Mouse (Mus musculus): ENCODE results near the gene Pum1.
"Not testable (repeated sequence)": the region's sequence is repeated elsewhere in the genome, so short reads cannot be mapped to it uniquely, and the experiment has no call there.

The Pum1 gene

DNA sequence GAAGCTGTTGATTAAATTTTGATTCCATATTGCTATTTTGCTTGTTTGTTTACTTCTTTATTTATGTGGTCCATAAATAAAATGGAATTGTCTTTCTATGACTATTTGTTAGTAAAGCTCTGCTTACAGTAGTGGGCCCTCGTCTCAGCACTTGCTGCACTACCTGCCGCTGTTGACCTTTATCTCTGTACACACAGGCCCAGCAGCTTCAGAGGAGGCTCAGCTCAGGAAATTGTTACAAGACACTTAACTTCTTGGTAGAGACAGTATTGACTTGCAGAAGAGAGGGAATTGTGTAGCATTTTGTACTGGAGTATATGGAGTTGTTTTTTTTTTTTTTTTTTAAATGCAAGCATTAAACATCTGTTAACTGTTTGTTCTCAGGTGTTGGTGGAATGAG, 5.4 kb downstream of the Pum1 start:
- no peak for DNase-seq (ENCODE audit: low spot score in 2 of 2)

GRCm38 (mm10) chr4:130668991-130669390, 5.9 kb downstream of the Pum1 start:
- no peak for DNase-seq (ENCODE audit: low spot score in 2 of 2)

- DNase-seq (ENCODE audit: low spot score in 2 of 2) = not testable (repeated sequence)
Observed at GRCm38 (mm10) chr4:130670023-130670422, 6.9 kb downstream of the Pum1 start.

DNA sequence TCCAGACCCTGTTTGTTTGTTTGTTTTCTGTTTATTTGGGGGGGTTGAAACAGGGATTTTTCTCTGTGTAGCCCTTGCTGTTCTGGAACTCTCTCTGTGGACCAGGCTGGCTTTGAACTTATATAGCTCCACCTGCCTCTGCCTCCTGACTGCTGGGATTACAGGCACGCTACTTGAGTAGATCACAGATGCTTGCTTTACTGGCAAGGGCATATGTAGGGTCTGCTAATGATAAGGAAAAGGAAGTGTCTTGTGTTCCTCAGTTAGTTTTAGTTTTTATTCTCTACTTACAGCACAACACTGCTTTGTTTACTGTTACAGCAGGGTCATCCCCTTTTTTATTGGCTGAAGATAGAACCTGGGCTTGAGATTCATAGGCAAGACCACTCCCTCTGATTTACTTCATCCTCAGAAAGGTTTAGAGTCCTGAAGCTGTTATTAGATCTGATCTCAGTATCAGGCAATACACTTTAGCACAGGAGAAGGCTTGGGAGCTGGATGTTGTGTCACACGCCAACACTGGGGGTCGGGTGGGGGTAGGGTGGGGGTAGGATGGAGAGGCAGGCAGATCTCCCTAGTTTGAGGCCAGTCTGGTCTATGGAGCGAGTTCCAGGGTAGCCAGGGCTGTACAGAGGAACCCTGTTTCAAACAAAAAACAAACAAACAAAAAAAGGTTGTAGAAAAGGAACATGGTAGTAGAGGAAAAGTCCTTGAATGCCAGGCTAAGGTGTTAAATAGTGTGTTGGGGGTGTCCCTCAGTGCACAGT, 8.1 kb downstream of the Pum1 start:
- DNase-seq (ENCODE audit: low spot score in 2 of 2) = no peak

DNA sequence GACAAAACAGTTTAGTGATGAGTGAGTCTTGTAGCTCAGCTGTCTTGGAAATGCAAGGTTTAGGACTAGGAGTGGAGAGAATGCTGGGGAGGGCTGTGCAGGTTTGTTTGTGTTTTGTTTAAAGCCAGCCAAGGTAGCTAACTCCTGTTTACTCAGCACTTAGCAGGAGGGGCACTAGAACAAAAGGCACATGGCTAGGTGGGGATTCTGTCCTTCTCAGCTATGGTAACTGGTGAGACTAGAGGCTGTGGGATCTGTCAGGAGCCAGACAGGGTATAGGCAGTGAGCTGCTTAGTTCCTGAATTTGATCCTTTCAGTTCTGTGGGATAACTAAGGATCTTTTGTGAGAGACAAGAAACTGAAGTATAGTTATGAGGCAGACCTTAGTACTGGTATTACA, 9.0 kb downstream of the Pum1 start:
- DNase-seq (ENCODE audit: low spot score in 2 of 2) = no peak

GRCm38 (mm10) chr4:130676746-130677145, 13.6 kb downstream of the Pum1 start:
- DNase-seq (ENCODE audit: low spot score in 2 of 2) = no peak

DNA sequence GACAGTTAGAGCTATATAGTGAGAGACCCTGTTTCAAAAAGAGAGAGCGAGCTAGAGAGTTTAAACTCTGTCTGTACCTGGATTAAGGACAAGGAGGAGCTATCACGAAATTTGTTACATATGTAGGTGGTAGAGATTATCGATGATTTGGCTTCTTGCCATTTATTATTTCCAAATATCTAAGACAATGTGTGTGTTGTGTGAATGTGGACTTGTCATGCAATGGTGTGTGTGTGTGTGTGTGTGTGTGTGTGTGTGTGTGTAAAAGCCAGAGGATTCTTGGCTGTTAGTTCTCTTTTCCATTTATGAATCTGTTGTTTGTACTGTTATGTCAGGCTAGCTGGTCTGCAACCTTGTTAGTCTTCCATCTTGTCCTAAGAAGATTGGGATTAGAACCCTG, 15.0 kb downstream of the Pum1 start:
- DNase-seq (ENCODE audit: low spot score in 2 of 2) = no peak

DNA sequence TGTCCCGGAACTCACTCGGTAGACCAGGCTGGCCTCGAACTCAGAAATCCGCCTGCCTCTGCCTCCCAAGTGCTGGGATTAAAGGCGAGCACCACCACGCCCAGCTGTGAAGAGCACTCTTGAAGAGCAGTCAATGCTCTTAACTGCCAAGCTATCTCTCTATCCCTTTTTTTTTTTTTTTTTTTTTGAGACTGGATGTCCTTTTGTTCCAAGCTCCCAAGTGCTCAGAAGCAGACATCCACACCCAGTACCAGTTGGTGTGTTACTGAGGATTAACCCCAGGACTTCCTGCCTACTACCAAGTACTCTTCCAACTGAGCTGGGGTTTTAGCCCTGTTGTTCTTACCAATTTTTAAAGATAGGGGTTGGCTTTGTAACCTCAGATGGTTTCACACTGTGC, 17.6 kb downstream of the Pum1 start:
- no peak for DNase-seq (ENCODE audit: low spot score in 2 of 2)

DNA sequence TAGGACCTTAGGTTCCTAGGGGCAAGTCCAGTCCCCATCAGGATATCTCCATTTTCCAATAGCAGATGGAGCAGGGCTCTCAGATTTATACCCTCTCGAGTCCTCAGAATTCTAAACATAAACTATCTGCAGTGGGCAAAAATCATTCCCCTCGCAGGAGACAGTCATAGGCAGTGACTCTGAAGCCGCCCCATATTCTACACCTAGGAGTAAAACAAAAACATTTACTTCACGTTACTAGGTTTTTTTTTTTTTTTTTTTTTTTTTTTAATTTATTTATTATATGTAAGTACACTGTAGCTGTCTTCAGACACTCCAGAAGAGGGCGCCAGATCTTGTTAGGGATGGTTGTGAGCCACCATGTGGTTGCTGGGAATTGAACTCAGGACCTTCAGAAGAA, 19.9 kb downstream of the Pum1 start:
- not testable (repeated sequence) for DNase-seq (ENCODE audit: low spot score in 2 of 2)

DNA sequence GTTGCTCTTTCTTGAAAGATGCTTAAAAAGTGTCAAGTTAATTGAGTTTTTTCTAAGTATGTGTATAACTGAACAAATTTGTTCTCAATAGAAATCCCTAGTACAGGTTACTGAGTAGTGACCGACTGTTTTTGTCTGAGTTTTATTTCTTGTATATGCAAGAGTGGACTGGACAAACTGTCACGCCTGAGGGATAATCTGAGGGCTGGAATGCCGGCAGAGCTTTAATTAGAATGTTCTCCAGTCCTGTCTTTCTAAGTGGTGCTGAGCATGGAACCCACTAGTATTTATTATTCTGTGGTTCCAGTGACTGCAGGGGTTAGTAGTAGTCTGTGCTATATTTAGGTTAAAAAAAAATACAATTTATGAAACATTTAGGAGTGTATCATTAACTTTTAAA, 30.8 kb downstream of the Pum1 start:
- no peak for DNase-seq (ENCODE audit: low spot score in 2 of 2)

- DNase-seq (ENCODE audit: low spot score in 2 of 2) = no peak
Observed at GRCm38 (mm10) chr4:130694982-130695381, 31.9 kb downstream of the Pum1 start.

GRCm38 (mm10) chr4:130701061-130701460, 37.9 kb downstream of the Pum1 start:
- no peak for DNase-seq (ENCODE audit: low spot score in 2 of 2)

DNA sequence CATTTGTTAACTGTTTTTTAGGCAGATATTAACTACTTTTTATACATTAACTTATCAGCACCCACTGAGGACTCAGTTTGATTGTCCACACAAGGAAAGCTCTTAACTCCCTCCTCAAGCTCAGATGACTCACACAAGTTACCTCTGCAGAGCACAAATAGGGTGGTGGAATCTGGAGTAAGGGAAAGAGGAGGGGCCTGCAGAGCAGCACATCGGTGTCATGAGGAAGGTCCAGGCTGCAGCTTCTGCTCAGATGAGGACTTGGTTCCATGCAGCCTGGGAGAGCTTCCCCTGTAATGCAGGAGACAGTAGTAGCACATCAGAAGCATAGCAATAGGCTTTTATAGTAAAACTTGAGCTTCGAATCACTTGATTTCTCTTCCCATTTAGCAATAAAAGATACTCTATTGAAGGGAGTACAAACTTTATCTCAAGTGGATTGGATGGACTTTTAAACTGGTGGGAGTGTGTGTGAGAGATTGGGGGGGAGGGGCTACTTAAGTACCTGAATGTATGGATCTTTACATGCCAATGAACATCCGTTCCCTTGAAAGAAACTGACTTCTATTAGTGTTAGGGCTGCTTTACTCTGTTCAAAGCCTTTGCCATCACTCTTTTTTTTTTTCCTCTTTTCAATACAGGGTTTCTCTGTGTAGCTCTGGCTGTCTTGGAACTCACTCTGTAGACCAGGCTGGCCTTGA, 39.9 kb downstream of the Pum1 start:
- no peak for DNase-seq (ENCODE audit: low spot score in 2 of 2)

DNA sequence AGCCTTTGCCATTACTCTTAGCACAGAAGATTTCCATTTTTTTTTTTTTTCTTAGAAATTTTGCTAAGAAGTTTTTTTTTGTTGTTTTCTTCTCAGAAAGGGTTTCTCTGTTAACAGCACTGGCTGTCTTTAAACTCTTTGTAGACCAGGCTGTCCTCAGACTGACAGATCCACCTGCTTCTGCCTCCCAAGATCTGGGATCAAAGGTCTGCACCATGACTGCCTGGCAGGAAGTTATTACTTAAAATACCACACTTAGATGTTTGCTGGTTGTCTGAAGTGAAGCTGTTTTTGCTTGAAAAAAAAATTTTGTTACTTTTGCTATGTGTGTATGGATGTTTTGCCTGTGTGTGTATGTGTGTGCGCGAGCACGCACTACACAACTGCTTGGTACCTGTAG, 40.5 kb downstream of the Pum1 start:
- DNase-seq (ENCODE audit: low spot score in 2 of 2) = no peak

DNA sequence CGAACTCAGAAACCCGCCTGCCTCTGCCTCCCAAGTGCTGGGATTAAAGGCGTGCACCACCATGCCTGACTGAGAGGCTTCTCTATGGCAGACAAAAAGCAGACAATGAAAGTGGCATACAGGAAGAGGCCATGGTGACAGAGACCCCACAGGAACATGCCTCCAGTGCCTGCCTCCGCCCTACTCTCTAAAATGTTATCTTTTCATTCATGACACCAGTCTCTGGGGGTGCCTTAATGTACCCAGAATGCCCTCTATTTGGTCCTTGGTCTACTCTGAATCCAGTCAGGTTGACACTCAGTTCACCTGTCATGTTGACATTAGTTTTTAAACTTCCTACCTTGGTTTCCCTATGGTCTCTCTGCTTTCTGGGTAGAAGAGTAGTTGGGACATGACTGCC, 41.5 kb downstream of the Pum1 start:
- DNase-seq (ENCODE audit: low spot score in 2 of 2) = no peak

DNA sequence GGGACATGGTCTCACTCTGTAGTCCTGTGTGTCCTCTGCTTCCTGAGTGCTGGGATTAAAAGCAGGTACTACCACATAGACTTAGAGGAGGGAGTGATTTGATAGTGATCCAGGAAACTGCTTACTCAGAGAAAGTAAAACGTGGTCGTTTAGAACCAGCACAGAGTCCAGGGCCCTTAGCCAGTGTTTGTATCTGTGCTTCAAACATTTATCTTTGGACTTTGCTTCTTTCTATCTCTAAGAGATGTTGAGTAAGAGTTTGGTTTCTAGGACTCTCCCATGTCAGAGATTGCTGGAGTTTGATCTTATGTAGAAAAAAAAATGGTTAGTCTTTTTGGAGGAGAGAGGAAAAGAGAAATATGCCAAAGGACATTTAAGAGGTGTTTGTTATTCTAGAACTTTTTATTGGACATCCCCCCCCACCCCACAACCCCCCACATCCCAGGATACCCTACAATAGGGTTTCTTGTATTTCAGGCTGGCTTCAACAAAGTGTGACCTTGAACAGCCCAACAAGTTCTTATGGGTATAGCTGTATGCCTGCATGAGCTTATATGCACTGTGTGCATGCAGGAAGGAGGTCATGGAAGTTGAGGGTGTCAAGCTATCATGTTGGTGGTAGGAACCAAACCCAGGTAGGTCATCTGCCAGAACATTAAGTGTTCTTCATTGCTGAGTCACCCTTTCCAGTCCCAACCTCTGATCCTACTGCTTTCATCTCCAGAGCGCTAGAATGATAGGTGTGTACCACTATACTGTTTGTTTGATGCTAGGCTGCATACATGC, 43.3 kb downstream of the Pum1 start:
- no peak for DNase-seq (ENCODE audit: low spot score in 2 of 2)

- DNase-seq (ENCODE audit: low spot score in 2 of 2) = no peak
Observed at GRCm38 (mm10) chr4:130711353-130711848, 48.3 kb downstream of the Pum1 start.

DNA sequence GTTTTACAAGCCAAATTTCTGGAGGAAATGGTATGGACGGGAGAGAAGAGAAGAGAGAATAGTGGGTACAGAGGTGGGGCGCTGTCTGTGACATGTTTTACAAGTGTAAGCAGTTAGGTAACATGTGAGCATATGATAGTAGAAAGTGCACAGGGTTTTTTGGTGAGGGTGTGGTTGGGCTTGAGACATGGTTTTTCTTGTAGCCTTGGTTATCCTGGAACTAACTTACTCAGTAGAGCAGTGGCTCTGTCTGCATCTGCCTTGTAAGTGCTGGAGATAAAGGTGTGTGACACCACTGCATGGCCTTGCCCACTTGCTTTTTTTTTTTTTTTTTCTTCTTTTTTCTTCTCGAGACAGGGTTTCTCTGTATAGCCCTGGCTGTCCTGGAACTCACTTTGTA, 49.2 kb downstream of the Pum1 start:
- DNase-seq (ENCODE audit: low spot score in 2 of 2) = peak in 1 of 2 experiments; percentile 29

DNA sequence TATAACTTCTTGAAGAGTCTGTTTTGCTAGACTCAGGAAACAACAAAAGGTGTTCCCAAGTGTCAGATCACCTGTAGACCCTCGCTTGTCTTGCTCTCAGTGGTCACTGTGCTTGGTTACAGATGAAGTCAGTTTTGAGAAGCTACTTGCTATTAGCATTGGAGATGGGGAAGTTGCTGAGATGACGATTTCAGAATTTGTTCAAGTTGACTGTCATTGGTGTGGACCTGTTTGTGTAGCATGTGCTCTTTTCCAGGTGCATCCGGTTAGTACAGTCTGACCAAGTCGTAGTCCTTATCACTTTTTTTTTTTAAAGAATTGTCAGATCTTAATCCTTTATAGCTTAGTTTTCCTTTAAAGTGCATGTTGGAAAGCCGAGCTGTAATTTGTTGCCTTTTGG, 50.3 kb downstream of the Pum1 start:
- no peak for DNase-seq (ENCODE audit: low spot score in 2 of 2)

DNA sequence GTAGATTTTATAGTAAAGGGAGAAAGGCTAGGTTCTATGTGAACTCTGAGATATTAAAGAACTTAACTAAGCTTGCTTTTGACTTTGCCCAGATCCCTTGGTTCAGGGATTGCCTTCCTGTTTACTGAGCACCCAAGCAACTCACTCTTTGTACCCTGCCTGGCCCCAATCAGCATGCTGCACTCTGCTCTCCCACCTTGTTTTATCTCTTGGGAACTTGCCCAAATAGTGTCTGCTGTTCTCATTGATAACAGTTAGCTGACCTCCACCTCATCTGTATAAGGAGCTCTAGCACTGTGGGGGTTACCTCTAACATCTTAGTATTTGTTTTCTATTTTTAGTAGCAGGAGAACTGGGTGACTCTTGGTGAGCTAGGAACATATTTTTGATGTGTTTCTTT, 52.0 kb downstream of the Pum1 start:
- peak; percentile 59 to 77 for DNase-seq (ENCODE audit: low spot score in 2 of 2)

DNA sequence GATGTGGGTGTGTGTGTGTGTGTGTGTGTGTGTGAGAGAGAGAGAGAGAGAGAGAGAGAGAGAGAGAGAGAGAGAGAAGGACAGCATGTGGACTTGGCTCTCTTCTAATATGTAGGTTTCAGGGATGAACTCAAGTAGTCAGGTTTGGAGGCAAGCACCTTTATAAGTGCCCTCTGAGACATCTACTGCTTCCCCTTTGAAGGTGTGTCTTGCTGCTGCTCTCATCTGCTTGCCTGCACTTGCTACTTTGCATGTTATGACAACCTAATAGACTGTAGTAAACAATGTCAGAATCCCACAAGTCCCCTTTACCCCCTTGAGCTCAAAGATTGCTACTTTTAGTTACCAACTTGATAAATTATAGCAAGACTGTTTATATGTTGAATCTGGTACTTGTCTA, 52.5 kb downstream of the Pum1 start:
- DNase-seq (ENCODE audit: low spot score in 2 of 2) = no peak

- no peak for DNase-seq (ENCODE audit: low spot score in 2 of 2)
Observed at GRCm38 (mm10) chr4:130719348-130719747, 56.2 kb downstream of the Pum1 start.

DNA sequence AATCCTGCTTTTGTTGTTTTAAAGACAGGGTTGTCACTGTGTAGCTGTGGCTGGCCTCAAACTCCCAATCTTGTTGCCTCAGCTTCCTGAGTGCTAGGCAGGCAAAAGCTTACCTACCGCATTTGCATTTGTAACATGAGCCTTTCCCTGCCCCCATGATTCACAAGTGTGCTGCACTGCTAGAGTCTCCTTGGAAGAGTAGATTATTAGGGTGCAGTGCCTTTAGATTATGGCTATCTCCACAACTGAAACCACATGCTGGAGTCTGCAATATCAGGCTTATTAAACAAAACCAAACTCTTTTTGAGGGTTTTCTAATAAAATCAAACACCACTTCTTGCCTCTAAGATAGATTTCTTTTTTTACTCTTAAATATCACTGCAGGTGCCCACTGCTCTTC, 59.5 kb downstream of the Pum1 start:
- no peak for DNase-seq (ENCODE audit: low spot score in 2 of 2)

All from spleen, postnatal 10 days (tissue).